Mouse (Mus musculus) heart, embryonic 11.5 days (tissue): ENCODE results near the gene Pgpep1. TPM values are rescaled to one million over a fixed set of nuclear protein-coding genes. Genes with fewer than 3 reads are reported as not detected.

Experiments
- ATAC-seq: fragments of 200-750 bp; cut with Nextera tagmentation; replicated peaks from 2 replicates; pipeline ENCODE4 v1.8.0; 2017; ENCODE audit warnings: moderate library complexity; ENCODE audit not compliant: insufficient number of reproducible peaks, low FRiP score, low TSS enrichment
- H3K27ac ChIP-seq: fragments of 300-500 bp; sonication (generic); 2 replicates; pipeline ENCODE4 v1.5.1; 2014; ENCODE audit warnings: mild to moderate bottlenecking, low read depth, low read length
- H3K27me3 ChIP-seq: fragments of 300-500 bp; sonication (generic); 2 replicates; pipeline ENCODE4 v1.6.1; 2014; ENCODE audit warnings: mild to moderate bottlenecking, low read length, mixed read lengths; ENCODE audit not compliant: control insufficient read depth, insufficient read depth
- H3K36me3 ChIP-seq: fragments of 300-500 bp; sonication (generic); 2 replicates; pipeline ENCODE4 v1.6.1; 2014; ENCODE audit warnings: mild to moderate bottlenecking, low read length, moderate library complexity, mixed read lengths; ENCODE audit not compliant: control insufficient read depth, insufficient read depth
- H3K4me1 ChIP-seq: fragments of 300-500 bp; sonication (generic); 2 replicates; pipeline ENCODE4 v1.6.1; 2014; ENCODE audit warnings: low read length; ENCODE audit not compliant: control insufficient read depth, insufficient read depth
- H3K4me2 ChIP-seq: fragments of 300-500 bp; sonication (generic); 2 replicates; pipeline ENCODE4 v1.6.1; 2014; ENCODE audit warnings: mild to moderate bottlenecking, moderate library complexity
- H3K4me3 ChIP-seq: fragments of 300-500 bp; sonication (generic); 2 replicates; pipeline ENCODE4 v1.5.1; 2014; ENCODE audit warnings: low read depth, low read length
- H3K9ac ChIP-seq: fragments of 300-500 bp; sonication (generic); 2 replicates; pipeline ENCODE4 v1.6.1; 2014; ENCODE audit warnings: mild to moderate bottlenecking, low read depth, low read length, moderate library complexity
- H3K9me3 ChIP-seq: fragments of 300-500 bp; sonication (generic); replicated peaks from 2 replicates; pipeline ENCODE4 v1.6.1; 2016; ENCODE audit warnings: low read length; ENCODE audit not compliant: control insufficient read depth
- WGBS: fragments of 180-500 bp; shearing (Covaris S2); extraction: QIAGEN DNeasy Blood & Tissue Kit; methylation state at CpG from one replicate; pipeline ENCODE4 v1.1.7; 2014; ENCODE audit not compliant: insufficient replicate concordance; 5-methylcytosine and 5-hydroxymethylcytosine counted together
- polyA plus RNA-seq: library from polyadenylated mRNA; unstranded; fragments of >200 nt; fragmentation: Nextera tagmentation; extraction: Ambion mirVana; gene quantifications from 2 replicates; pipeline ENCODE4 v1.2.1, GENCODE M21; 2014

Pgpep1 gene
- polyA plus RNA-seq, 1 experiment from 2014 or later = 41.6 TPM

GRCm38 (mm10) chr8:70608749-70609367 is 51.3 kb downstream of the Pgpep1 start, which contains the start of gene Ssbp4:
Ssbp4 (minus strand) TSS chr8:70608872.
- H3K4me3 ChIP-seq = peak within 1 kb of the TSS; percentile 78
- H3K9ac ChIP-seq = peak within 1 kb of the TSS; percentile 94
- no peak for ATAC-seq
- peak within 1 kb of the TSS; percentile 99 for H3K27ac ChIP-seq
- peaks cover 24% of the 10 kb centered on the region for H3K4me1 ChIP-seq
- H3K36me3 ChIP-seq = no peaks in the 10 kb centered on the region; the same call in 1 of the 2 replicates
- peak within 1 kb of the TSS; percentile 100 for H3K4me2 ChIP-seq
- H3K9me3 ChIP-seq = no peaks in the 10 kb centered on the region
- H3K27me3 ChIP-seq = no peaks in the 10 kb centered on the region
- WGBS = 3% methylated on average over 26 of the region's 26 CpGs

DNA sequence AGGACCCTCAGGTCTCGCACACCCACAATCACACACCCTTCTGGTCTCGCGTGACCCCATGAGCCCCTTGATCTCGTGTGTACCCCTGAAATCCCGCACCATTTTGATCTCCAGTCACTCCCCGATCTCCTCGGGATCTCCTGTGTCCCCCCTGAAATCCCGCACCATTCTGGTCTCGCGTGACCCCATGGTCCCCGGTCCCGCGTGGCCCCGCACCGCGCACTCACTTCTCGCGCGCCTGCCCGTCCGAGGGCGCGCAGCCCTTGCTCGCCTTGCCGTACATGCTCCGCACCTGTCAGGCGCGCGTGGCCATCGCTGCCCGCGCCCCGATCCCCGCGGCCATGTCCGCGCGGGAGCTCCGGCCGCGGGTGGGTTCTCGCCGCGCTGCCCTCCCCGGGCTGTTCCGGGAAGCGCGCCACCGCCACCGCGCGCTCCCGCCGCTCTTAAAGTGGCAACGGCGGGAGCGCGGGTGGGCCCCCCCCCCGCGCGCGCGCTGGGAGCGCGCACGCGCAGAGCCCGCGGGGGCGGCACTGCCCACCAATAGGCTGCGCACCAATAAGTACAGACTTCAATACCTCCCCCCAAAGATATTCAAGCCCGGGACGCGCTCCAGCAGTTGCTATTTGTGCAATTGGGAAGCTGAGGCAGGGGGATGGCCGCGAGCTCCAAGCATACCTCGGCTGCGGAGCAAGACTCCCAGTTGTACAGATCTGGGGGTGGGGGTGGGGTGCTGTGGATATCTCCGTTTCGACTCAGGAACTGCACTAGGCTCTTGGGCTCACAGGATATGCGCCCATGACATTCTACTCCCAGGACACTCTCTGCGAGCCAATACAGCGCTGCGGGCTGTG is 52.1 kb downstream of the Pgpep1 start:
- ATAC-seq = no peak
- Histone ChIP-seq H3K4me1 (peaks cover 24% of the 10 kb centered on the region), H3K9ac (peak overlapping the region; percentile 94), H3K27ac (peak overlapping the region; percentile 99), H3K4me2 (peak overlapping the region; percentile 100), H3K27me3 (no peaks in the 10 kb centered on the region), H3K36me3 (no peaks in the 10 kb centered on the region; the same call in 1 of the 2 replicates), H3K4me3 (peak overlapping the region; percentile 78), H3K9me3 (no peaks in the 10 kb centered on the region)
- WGBS = 2% methylated on average over 81 of the region's 84 CpGs

DNA sequence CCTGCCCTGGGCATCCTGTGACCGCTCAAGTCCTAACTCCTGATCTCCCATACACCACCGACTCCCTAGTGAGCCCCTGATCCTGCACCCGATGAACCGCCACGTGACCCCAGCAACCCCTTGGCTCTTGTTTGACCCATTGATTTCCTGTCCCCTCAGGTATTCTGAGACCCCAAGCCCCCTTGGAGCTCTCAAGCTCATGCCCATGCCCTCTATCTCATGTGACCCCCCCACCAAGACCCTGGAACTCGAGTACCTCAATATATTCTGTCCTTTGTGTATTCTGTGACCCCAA is 52.6 kb downstream of the Pgpep1 start:
- H3K9me3 ChIP-seq = no peaks in the 10 kb centered on the region
- no peaks in the 10 kb centered on the region; the same call in 1 of the 2 replicates for H3K36me3 ChIP-seq
- peak overlapping the region; percentile 94 for H3K9ac ChIP-seq
- peak overlapping the region; percentile 78 for H3K4me3 ChIP-seq
- H3K4me1 ChIP-seq = peaks cover 24% of the 10 kb centered on the region
- no peak for ATAC-seq
- 29% methylated on average over 6 of the region's 6 CpGs for WGBS
- H3K4me2 ChIP-seq = peak overlapping the region; percentile 100
- H3K27ac ChIP-seq = peak overlapping the region; percentile 99; the same call in 1 of the 2 replicates
- no peaks in the 10 kb centered on the region for H3K27me3 ChIP-seq

- Histone ChIP-seq H3K9me3 (0 out of 2 replicates have a peak, but pooled peaks cover 2% of the 10 kb centered on the region), H3K36me3 (no peaks in the 10 kb centered on the region; the same call in 1 of the 2 replicates), H3K4me2 (peak overlapping the region; percentile 100), H3K27ac (no peak overlapping the region), H3K9ac (peak overlapping the region; percentile 94), H3K4me3 (peak overlapping the region; percentile 78), H3K4me1 (peaks cover 24% of the 10 kb centered on the region), H3K27me3 (no peaks in the 10 kb centered on the region)
- ATAC-seq = no peak
- WGBS = 60% methylated on average over 18 of the region's 18 CpGs
Measured at GRCm38 (mm10) chr8:70606780-70607602, 53.2 kb downstream of the Pgpep1 start.

DNA sequence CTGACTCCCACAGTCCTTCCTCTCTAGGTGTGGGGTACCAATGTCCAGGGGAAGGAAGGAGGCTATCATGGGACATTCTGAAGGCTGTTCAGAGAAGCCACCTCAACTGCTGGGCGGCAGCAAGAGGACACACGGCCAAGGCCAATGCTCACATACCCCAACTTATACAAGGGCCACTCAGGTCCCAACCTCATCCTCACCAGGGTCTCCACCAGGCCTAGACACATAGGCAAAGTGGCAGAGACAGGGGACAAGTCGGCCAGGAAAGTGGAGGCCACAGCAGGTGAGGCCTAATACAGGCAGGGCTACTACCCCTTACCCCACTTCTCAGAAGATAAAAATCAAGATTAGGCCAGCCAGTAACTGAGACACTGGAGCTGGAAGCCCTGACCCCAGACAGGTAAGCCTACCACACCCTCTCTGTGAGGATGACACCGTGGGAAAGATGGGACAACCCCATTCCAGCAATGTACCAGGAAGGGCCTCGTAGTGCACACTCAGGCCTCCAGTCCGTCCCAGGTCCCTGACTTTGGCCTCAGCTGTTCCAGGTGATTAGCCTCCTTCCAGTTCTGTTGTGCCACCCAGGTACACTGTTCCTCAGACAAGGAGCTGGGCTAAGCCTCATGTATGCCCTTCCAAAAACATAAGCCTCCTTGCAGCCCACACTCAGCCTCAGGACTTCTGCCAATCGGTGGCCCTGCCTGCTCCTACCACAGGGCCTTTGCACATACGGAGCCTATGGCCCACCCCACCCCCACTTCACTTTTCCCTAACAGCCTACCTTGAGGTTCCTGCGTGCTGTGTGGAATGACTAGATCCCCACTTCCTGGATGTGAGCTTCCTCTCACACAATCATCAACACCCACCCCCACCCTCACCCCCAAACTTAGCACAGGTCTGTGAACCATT is 54.1 kb downstream of the Pgpep1 start:
- Histone ChIP-seq H3K9me3 (0 out of 2 replicates have a peak, but pooled peaks cover 2% of the 10 kb centered on the region), H3K4me1 (peaks cover 28% of the 10 kb centered on the region), H3K4me3 (no peak overlapping the region), H3K4me2 (no peak overlapping the region), H3K27me3 (no peaks in the 10 kb centered on the region), H3K36me3 (no peaks in the 10 kb centered on the region; the same call in 1 of the 2 replicates), H3K9ac (no peak overlapping the region), H3K27ac (no peak overlapping the region)
- no peak for ATAC-seq
- WGBS = 79% methylated on average over 9 of the region's 9 CpGs

- WGBS = 81% methylated on average over 7 of the region's 7 CpGs
- H3K9me3 ChIP-seq = 0 out of 2 replicates have a peak, but pooled peaks cover 2% of the 10 kb centered on the region
- no peak overlapping the region for H3K4me2 ChIP-seq
- H3K36me3 ChIP-seq = no peaks in the 10 kb centered on the region; the same call in 1 of the 2 replicates
- ATAC-seq = no peak
- no peak overlapping the region for H3K9ac ChIP-seq
- H3K4me1 ChIP-seq = peaks cover 34% of the 10 kb centered on the region
- H3K4me3 ChIP-seq = no peak overlapping the region
- no peak overlapping the region for H3K27ac ChIP-seq
- H3K27me3 ChIP-seq = no peaks in the 10 kb centered on the region
Measured at GRCm38 (mm10) chr8:70604558-70604957, 55.6 kb downstream of the Pgpep1 start.

DNA sequence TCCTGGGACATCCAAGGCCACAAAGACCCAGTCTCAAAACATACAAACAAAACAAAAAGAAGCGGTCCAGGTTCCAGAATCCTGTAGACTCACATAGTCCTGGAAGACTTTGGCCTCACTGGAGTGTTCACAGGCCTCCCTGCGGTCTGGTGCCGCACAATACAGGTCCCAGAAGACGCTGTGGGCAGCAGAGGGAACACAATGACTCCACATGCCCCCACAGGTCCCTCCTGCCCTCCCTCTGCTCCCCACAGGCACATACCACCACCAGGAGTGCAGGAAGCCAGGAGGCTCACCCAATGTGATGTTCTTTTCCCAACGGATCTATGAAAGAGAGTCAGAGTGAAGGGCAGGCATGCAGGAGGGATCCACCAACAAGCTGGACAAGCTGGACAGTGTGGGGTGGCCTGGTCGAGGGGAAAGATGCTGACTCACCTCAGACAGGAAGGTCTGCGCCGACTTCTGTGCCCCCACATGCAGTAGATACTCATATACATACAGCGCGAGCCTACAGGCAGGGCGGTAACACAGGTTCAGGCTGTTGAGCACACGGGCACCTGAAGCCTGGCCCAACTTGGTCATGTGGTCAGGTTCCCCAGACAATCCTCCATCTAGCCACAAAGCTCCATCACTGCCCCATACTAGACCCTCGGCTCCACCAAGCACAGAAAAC is 57.9 kb downstream of the Pgpep1 start:
- no peak overlapping the region for H3K9ac ChIP-seq
- H3K27me3 ChIP-seq = no peaks in the 10 kb centered on the region
- 92% methylated on average over 13 of the region's 13 CpGs for WGBS
- no peak overlapping the region for H3K4me3 ChIP-seq
- no peak for ATAC-seq
- H3K4me2 ChIP-seq = no peak overlapping the region
- H3K9me3 ChIP-seq = 0 out of 2 replicates have a peak, but pooled peaks cover 2% of the 10 kb centered on the region
- no peaks in the 10 kb centered on the region; the same call in 1 of the 2 replicates for H3K36me3 ChIP-seq
- H3K27ac ChIP-seq = no peak overlapping the region
- H3K4me1 ChIP-seq = peaks cover 34% of the 10 kb centered on the region
